Mouse (Mus musculus): ENCODE data around the gene Nhs. TPM values are rescaled to one million over a fixed set of nuclear protein-coding genes. Genes with fewer than 3 reads are reported as not detected.

Gene Nhs
- polyA plus RNA-seq, 1 experiment from 2014 or later: 0.74 TPM

GRCm38 (mm10) chrX:162087291-162087690, 72.2 kb downstream of the Nhs start:
- Histone ChIP-seq H3K36me3 (ENCODE audit: control insufficient read depth, insufficient read depth, low read length) (no peaks in the 10 kb centered on the region), H3K27ac (ENCODE audit: low read depth, low read length) (no peak overlapping the region), H3K9me3 (ENCODE audit: control insufficient read depth, low read length) (no peaks in the 10 kb centered on the region), H3K4me1 (replicated peaks; ENCODE audit: control insufficient read depth, insufficient read depth, low read length) (no peaks in the 10 kb centered on the region), H3K9ac (ENCODE audit: low read depth, low read length) (no peak overlapping the region), H3K27me3 (replicated peaks; ENCODE audit: control insufficient read depth, insufficient read depth, low read length) (peaks cover 8% of the 10 kb centered on the region), H3K4me3 (ENCODE audit: low read depth, low read length) (no peak overlapping the region), H3K4me2 (no peak overlapping the region)
- WGBS: 80% methylated on average over 4 of the region's 4 CpGs
- ATAC-seq (replicated peaks; ENCODE audit: low FRiP score): no peak
- no peak for DNase-seq (ENCODE audit: low spot score)

GRCm38 (mm10) chrX:162085897-162086200, 73.7 kb downstream of the Nhs start:
- Histone ChIP-seq H3K9ac (ENCODE audit: low read depth, low read length) (no peak overlapping the region), H3K27me3 (replicated peaks; ENCODE audit: control insufficient read depth, insufficient read depth, low read length) (peaks cover 10% of the 10 kb centered on the region), H3K27ac (ENCODE audit: low read depth, low read length) (no peak overlapping the region), H3K36me3 (ENCODE audit: control insufficient read depth, insufficient read depth, low read length) (no peaks in the 10 kb centered on the region), H3K4me3 (ENCODE audit: low read depth, low read length) (no peak overlapping the region), H3K4me2 (no peak overlapping the region), H3K9me3 (ENCODE audit: control insufficient read depth, low read length) (no peaks in the 10 kb centered on the region), H3K4me1 (replicated peaks; ENCODE audit: control insufficient read depth, insufficient read depth, low read length) (no peaks in the 10 kb centered on the region)
- 88% methylated on average over 1 of the region's 1 CpGs for WGBS
- DNase-seq (ENCODE audit: low spot score): no peak
- no peak for ATAC-seq (replicated peaks; ENCODE audit: low FRiP score)

- Histone ChIP-seq H3K4me2 (no peak overlapping the region), H3K4me3 (ENCODE audit: low read depth, low read length) (no peak overlapping the region), H3K27me3 (replicated peaks; ENCODE audit: control insufficient read depth, insufficient read depth, low read length) (peaks cover 10% of the 10 kb centered on the region), H3K27ac (ENCODE audit: low read depth, low read length) (no peak overlapping the region), H3K4me1 (replicated peaks; ENCODE audit: control insufficient read depth, insufficient read depth, low read length) (no peaks in the 10 kb centered on the region), H3K36me3 (ENCODE audit: control insufficient read depth, insufficient read depth, low read length) (no peaks in the 10 kb centered on the region), H3K9me3 (ENCODE audit: control insufficient read depth, low read length) (no peaks in the 10 kb centered on the region), H3K9ac (ENCODE audit: low read depth, low read length) (no peak overlapping the region)
- 72% methylated on average over 4 of the region's 4 CpGs for WGBS
- DNase-seq (ENCODE audit: low spot score): no peak
- ATAC-seq (replicated peaks; ENCODE audit: low FRiP score): no peak
Observed at GRCm38 (mm10) chrX:162085062-162085896, 74.3 kb downstream of the Nhs start.

- Histone ChIP-seq H3K4me2 (no peak overlapping the region), H3K9ac (ENCODE audit: low read depth, low read length) (no peak overlapping the region), H3K4me3 (ENCODE audit: low read depth, low read length) (no peak overlapping the region), H3K9me3 (ENCODE audit: control insufficient read depth, low read length) (no peaks in the 10 kb centered on the region), H3K36me3 (ENCODE audit: control insufficient read depth, insufficient read depth, low read length) (no peaks in the 10 kb centered on the region), H3K27ac (ENCODE audit: low read depth, low read length) (no peak overlapping the region), H3K4me1 (replicated peaks; ENCODE audit: control insufficient read depth, insufficient read depth, low read length) (no peaks in the 10 kb centered on the region), H3K27me3 (replicated peaks; ENCODE audit: control insufficient read depth, insufficient read depth, low read length) (peaks cover 3% of the 10 kb centered on the region; the same call in 1 of the 2 replicates)
- 55% methylated on average over 2 of the region's 2 CpGs for WGBS
- no peak for DNase-seq (ENCODE audit: low spot score)
- ATAC-seq (replicated peaks; ENCODE audit: low FRiP score): no peak
Observed at GRCm38 (mm10) chrX:162063164-162063563, 96.4 kb downstream of the Nhs start.

- Histone ChIP-seq H3K9me3 (ENCODE audit: control insufficient read depth, low read length) (no peaks in the 10 kb centered on the region), H3K4me2 (no peak overlapping the region), H3K4me1 (replicated peaks; ENCODE audit: control insufficient read depth, insufficient read depth, low read length) (no peaks in the 10 kb centered on the region), H3K36me3 (ENCODE audit: control insufficient read depth, insufficient read depth, low read length) (no peaks in the 10 kb centered on the region), H3K27me3 (replicated peaks; ENCODE audit: control insufficient read depth, insufficient read depth, low read length) (peaks cover 15% of the 10 kb centered on the region), H3K4me3 (ENCODE audit: low read depth, low read length) (no peak overlapping the region), H3K27ac (ENCODE audit: low read depth, low read length) (no peak overlapping the region), H3K9ac (ENCODE audit: low read depth, low read length) (no peak overlapping the region)
- ATAC-seq (replicated peaks; ENCODE audit: low FRiP score): no peak
- DNase-seq (ENCODE audit: low spot score): no peak
- 75% methylated on average over 2 of the region's 2 CpGs for WGBS
Observed at GRCm38 (mm10) chrX:162055635-162056034, 103.9 kb downstream of the Nhs start.

- no peak overlapping the region for H3K27ac ChIP-seq (ENCODE audit: low read depth, low read length)
- no peaks in the 10 kb centered on the region for H3K9me3 ChIP-seq (ENCODE audit: control insufficient read depth, low read length)
- H3K27me3 ChIP-seq (replicated peaks; ENCODE audit: control insufficient read depth, insufficient read depth, low read length): peaks cover 19% of the 10 kb centered on the region
- H3K4me2 ChIP-seq: no peak overlapping the region
- H3K4me1 ChIP-seq (replicated peaks; ENCODE audit: control insufficient read depth, insufficient read depth, low read length): no peaks in the 10 kb centered on the region
- no peak for ATAC-seq (replicated peaks; ENCODE audit: low FRiP score)
- DNase-seq (ENCODE audit: low spot score): no peak
- H3K36me3 ChIP-seq (ENCODE audit: control insufficient read depth, insufficient read depth, low read length): no peaks in the 10 kb centered on the region
- WGBS: 78% methylated on average over 5 of the region's 5 CpGs
- no peak overlapping the region for H3K4me3 ChIP-seq (ENCODE audit: low read depth, low read length)
- no peak overlapping the region for H3K9ac ChIP-seq (ENCODE audit: low read depth, low read length)
Observed at GRCm38 (mm10) chrX:162053566-162053965, 106.0 kb downstream of the Nhs start.

GRCm38 (mm10) chrX:162052534-162052933, 107.0 kb downstream of the Nhs start:
- no peaks in the 10 kb centered on the region for H3K36me3 ChIP-seq (ENCODE audit: control insufficient read depth, insufficient read depth, low read length)
- DNase-seq (ENCODE audit: low spot score) (no peak), ATAC-seq (replicated peaks; ENCODE audit: low FRiP score) (no peak)
- no peak overlapping the region for H3K27ac ChIP-seq (ENCODE audit: low read depth, low read length)
- no peaks in the 10 kb centered on the region for H3K9me3 ChIP-seq (ENCODE audit: control insufficient read depth, low read length)
- H3K27me3 ChIP-seq (replicated peaks; ENCODE audit: control insufficient read depth, insufficient read depth, low read length): peaks cover 19% of the 10 kb centered on the region
- H3K4me2 ChIP-seq: no peak overlapping the region
- H3K4me3 ChIP-seq (ENCODE audit: low read depth, low read length): no peak overlapping the region
- H3K9ac ChIP-seq (ENCODE audit: low read depth, low read length): no peak overlapping the region
- 65% methylated on average over 1 of the region's 1 CpGs for WGBS
- H3K4me1 ChIP-seq (replicated peaks; ENCODE audit: control insufficient read depth, insufficient read depth, low read length): no peaks in the 10 kb centered on the region

- H3K9me3 ChIP-seq (ENCODE audit: control insufficient read depth, low read length): no peaks in the 10 kb centered on the region
- peaks cover 12% of the 10 kb centered on the region for H3K27me3 ChIP-seq (replicated peaks; ENCODE audit: control insufficient read depth, insufficient read depth, low read length)
- no peak overlapping the region for H3K4me3 ChIP-seq (ENCODE audit: low read depth, low read length)
- H3K4me1 ChIP-seq (replicated peaks; ENCODE audit: control insufficient read depth, insufficient read depth, low read length): no peaks in the 10 kb centered on the region
- H3K36me3 ChIP-seq (ENCODE audit: control insufficient read depth, insufficient read depth, low read length): no peaks in the 10 kb centered on the region
- H3K27ac ChIP-seq (ENCODE audit: low read depth, low read length): no peak overlapping the region
- no peak for ATAC-seq (replicated peaks; ENCODE audit: low FRiP score)
- H3K9ac ChIP-seq (ENCODE audit: low read depth, low read length): no peak overlapping the region
- 89% methylated on average over 2 of the region's 2 CpGs for WGBS
- no peak for DNase-seq (ENCODE audit: low spot score)
- H3K4me2 ChIP-seq: no peak overlapping the region
Observed at GRCm38 (mm10) chrX:162049616-162050015, 109.9 kb downstream of the Nhs start.

- ATAC-seq (replicated peaks; ENCODE audit: low FRiP score) (no peak), DNase-seq (ENCODE audit: low spot score) (no peak)
- Histone ChIP-seq H3K27me3 (replicated peaks; ENCODE audit: control insufficient read depth, insufficient read depth, low read length) (0 out of 2 replicates have a peak, but pooled peaks cover 3% of the 10 kb centered on the region), H3K27ac (ENCODE audit: low read depth, low read length) (no peak overlapping the region), H3K9ac (ENCODE audit: low read depth, low read length) (no peak overlapping the region), H3K4me2 (no peak overlapping the region), H3K9me3 (ENCODE audit: control insufficient read depth, low read length) (no peaks in the 10 kb centered on the region), H3K4me3 (ENCODE audit: low read depth, low read length) (no peak overlapping the region), H3K36me3 (ENCODE audit: control insufficient read depth, insufficient read depth, low read length) (no peaks in the 10 kb centered on the region), H3K4me1 (replicated peaks; ENCODE audit: control insufficient read depth, insufficient read depth, low read length) (no peaks in the 10 kb centered on the region)
- 91% methylated on average over 2 of the region's 2 CpGs for WGBS
Observed at GRCm38 (mm10) chrX:162045527-162045926, 114.0 kb downstream of the Nhs start.
